Mouse (Mus musculus) layer of hippocampus, adult 11-12 months (tissue): ENCODE data around the gene 9230112D13Rik.
A peak's percentile ranks its signal among the peaks of the same experiment; 100 is the strongest.

ENCODE experiments used
- DNase-seq: peaks from one replicate; pipeline ENCODE4 v3.0.0; 2022; ENCODE audit warnings: low spot score

The 9230112D13Rik gene

DNA sequence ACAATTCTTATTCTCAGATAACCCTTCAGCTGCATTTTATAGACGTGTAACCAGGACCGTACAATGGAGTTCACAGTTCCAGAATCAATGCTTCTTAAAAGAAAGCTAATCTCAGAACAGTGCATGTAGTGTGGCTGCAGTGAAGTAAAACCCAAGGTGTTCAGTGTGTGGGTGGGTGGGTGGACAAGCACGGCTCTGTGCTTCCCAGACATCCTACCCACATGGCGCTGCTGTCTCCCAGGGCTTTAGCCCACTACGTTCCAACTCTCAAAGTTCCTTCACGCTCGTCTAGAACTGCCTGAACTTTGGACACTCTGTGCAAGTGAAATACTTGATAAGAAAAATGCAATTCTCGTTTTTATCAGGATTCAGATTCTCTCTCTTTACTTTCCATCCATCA lies at the start of gene 9230112D13Rik:
Gene 9230112D13Rik, minus strand, starts transcription at position 101 of the 400 bp plus-strand sequence.
- no peak for DNase-seq

DNA sequence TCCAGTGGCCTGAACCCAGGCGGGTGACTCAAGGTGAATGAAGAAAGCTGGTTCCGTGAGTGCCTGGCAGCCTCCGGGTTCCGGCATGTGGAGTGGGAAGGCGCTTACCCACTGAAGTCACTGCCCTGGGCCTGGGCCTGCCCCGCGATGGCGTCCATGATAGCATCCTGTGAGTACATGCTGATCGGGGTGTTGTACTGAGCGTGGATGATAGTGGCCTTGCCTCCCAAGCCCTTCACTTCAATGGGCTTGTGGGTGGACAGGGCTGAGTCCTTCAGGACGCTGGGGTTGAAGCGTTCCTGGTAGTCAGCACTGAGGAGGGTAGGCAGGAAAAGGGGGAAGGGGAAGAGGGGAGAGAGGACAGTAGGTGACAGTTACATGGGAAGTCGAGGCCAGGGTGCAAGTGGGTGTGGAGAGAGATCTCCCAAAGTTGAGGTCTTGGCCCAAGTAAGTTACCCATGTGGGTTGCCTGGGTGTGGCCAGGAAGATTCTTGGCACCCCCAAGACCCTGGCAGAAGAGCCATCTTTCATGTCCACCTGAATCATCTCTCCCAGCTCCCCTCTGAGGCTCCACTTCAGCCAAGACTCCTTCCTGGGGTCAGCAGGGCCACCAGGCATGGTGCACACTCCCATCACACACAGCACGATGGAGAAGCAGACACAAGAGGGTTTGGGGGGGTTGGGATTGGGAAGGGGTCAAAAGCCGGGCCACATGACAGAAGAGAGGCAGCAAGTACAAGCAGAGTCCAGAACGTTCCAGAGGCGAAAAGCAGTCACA lies 49.2 kb upstream of the 9230112D13Rik start:
- no peak for DNase-seq

DNA sequence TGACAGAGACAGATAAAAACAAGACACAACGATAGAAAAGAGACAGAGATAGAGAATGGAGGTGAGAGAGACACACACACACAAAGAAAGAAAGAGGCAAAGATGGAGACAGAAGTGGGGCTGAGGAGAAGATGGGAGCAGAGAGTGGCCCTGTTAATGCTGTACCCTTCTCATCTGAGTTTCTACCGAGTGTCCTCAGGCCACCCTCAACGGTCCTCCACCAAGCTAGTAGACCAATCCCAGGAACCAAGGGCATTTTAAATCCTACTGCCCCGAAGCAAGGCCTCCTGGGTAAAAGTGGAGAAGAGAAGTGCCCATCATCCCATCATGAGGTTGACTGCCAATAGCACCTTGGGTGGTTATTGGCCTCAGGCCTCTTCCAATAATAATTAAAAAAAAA lies 48.3 kb upstream of the 9230112D13Rik start:
- no peak for DNase-seq

DNA sequence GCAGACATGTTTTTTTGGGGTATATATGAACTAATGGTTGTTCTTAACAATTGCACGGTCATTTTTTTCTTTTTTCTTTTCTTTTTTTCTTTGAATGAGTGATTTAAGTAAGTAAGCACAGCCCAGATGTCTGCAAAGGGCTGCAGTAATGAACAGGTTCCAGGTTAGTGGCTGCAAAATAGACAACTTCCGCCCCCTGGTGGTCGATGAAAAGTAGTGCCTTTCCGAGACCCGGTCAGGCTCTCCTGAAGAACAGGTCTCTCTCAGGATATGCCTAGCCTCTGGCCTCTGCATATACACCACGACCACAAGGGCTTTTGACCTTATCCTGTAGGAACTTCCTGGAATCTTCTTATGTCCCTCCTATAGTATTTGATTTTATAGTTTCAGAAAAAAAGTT lies 47.7 kb upstream of the 9230112D13Rik start:
- DNase-seq: peak; percentile 58

DNA sequence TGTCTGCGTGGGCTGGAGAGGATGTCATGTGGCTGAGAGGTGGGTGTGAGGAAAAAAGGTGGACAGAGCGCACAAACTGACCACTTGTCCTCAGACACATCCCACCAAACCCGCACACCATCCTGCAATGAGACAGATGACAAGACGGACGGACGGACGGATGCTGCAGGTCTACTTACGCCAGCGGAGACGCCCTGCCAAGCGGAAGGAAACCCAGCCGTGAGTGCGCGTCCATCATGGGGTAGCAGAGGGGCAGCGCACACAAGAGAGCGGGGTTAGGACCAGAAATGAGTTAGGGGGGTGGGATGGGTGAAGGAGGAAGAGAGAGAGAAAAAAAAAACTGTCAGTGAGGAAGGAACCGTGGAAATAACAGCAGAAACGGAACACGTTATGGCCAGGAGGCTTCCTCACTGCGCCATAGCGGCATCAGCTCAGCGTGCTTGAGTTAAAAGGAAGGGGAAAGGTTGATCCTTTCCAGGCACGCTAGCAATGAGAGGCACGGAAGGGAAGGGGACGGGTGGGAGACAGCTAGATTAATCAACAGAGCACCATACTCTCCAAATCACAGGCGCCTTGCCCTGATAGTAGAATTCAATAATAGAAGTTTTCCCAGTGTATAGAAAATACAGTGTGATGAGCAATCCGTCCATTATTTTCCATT lies 47.1 kb upstream of the 9230112D13Rik start:
- no peak for DNase-seq

DNA sequence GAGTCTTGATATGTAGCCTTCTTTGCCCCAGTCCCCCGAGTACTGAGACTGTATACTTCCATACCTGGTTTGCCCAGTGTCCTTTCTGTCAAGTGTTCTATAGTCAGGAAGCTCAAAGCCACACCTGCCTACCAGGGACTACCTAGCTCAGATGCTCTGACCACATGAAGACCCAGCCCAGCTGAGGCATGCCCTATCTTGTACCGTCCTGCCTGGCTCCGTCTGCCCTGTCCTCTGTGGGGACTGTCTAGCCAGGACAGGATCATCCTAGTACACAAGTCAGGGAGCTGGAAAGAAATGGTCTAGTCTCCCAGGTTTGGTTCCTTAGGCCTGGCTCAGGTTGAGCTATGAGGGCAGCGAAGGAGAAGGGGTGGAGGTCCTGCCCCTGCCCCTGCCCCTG lies 46.0 kb upstream of the 9230112D13Rik start:
- no peak for DNase-seq

DNA sequence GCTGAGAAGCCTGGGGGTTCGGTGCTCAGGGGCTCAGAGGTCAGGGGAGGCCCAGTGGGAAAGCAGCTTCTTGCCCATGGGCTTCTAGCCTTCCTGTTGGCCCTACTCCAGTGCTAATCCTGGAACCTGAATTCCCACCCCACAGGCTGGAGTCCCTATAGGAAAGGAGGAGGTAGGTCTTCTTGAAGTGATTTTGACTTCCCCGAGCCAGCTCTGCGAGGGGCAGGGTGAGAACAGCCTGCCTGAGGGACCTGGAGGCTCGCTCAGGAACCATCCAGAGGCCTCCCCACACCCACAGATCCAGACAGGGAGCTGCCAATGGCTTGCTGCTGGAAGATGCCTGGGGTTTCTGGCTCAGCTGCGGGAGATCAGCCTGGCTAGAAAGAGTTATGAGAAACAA lies 45.1 kb upstream of the 9230112D13Rik start:
- DNase-seq: no peak

DNA sequence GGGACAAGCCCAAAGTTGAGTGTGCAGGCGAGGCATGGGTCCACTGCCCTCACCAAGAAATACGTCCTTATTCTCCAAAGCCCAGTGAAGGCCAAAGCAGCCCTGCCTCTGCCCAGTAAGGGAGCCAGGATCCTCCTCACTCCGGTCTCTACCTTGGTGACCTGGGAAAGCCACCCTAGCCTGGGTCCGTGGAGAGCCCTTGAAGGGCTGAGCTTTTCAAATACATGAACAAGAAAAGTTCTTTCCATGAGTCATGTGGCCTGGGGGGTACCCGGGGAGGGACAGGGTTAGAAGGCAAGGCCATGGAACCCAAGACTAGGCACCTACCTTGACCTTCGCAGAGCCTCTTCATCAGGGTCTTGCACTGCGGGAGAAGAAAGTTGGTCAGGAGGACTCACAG lies 43.9 kb upstream of the 9230112D13Rik start:
- no peak for DNase-seq

DNA sequence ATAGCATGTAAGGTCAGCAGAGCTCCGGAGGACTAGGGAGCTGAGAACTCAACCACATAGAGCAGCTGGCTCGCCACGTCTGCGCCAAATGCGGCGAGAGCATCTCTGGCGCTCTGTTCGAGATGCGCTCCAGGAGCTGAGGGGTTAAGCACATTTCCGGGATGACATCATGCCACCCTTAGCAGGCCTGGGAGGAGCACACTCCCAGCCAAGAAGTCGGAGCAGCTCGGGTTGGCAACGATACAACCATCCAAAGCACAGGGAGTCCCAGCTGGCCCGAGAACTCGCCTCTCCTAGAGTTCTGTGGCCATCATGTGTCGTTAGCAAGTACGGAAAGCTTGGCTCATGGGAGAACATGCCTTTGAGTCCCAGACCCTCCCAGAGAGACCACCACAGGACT lies 43.1 kb upstream of the 9230112D13Rik start:
- no peak for DNase-seq

DNA sequence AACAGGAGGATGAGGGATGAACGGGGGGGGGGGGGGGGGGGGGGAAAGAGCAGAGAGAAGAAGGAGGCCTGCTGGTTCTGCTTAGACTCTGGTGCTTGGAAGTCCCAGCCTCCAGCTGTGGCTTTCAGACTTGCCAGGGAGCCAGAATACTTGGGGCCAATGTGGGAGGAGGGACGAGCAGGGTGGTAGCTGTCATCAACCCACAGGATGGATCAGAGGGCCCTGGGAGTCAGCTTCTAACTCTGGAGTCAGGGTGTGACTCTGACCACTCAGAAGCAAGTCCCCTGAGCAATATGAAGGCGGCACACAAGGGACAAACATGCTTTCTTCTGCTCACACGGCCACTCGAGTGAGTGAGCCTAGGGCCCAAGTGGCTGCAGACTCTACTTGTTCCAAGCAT lies 42.0 kb upstream of the 9230112D13Rik start:
- no peak for DNase-seq

DNA sequence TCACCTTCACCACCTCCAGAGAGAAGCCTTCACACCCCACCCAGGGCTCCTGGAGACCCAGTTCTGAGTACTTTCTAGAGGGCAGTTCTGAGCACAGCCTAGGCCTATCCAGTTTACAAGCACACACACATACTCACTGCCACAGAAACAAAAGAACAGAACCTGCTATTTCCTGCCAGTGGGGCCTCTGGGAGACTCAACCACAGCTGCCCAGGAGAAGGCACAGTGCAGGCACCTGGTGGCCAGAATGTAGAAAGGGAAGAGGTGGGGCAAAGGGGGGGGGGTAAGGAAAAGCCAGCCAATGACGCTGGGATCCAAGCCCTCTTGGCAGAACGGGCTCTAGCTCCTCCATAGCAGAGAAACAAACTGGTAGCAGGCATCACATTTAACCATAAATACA lies 39.8 kb upstream of the 9230112D13Rik start:
- DNase-seq: no peak

DNA sequence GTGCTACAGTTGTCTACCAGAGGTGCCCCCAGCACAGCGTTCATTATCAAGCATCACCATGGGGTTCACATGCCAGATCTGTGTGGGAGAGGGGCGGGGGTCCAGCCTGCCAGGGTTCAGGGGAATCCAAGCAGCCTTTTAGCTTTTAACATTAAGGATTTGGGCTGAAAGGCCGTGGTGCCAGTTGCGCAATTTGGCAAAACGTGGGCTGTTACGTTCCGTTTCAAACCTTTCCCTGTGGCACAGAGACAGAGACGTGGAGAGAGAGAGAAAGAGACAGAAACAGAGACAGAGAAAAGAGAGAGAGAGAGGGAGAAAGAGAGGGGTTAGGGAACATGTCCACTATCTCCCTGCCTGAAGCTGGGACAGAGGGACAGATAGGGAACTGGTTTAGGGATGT lies 39.0 kb upstream of the 9230112D13Rik start:
- no peak for DNase-seq

DNA sequence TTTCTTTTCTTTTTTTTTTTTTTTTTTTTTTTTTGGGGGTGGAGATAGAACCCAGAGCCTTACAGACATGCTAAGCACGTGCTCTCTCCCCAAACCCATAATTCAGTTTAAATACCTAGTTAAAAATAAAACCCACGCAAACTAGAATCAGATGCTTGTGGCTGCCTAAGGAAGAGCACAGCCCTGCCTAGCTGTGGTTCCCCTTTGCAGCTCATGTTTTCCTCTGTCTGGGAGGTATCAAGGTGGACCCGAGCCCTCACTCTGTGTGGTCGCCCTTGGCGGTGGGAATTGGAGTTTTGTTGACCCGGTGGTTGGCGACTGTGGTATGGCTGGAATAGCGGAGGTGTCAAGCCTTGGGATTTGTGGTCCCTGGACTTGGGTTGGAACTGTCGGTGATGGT lies 36.3 kb upstream of the 9230112D13Rik start:
- no peak for DNase-seq

DNA sequence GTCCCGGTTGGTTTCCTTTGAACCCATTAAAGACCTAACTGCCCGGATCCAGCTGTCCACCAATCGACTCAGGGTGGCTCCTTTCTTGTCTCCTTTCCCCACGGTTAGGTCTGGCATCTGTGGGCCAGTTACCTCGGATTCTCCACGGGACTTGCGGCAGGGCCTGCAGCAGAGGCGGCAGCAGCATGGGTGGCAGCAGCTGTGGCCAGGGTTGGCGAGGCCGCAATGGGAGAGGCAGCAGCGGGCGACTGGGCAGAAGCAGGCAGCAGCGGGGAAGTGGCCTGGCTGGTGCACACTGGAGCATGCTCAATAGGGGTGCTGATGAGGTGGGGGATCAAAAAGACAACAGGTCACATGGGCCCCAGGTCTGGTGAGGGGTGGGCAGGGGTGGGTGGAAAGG lies 32.6 kb upstream of the 9230112D13Rik start:
- DNase-seq: no peak

DNA sequence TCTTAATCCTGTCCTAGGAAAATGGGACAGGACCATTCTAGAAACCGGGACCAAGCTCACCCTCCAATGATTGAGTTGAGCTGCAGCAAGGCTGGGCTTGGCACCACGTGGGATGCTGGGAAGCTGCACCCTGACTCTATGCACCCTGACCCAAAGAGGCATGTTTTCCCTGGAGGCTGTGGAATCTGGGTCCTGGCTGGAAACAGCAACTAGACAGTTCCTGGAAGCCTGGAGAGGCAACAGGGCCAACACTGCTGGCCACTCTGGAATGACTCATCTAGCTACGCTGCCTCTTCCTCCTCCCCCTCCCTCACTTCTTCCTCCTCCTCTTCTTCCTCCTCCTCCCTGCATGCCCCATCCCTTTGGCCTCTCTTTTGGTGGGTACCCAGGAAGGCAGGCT lies 31.4 kb upstream of the 9230112D13Rik start:
- DNase-seq: no peak

DNA sequence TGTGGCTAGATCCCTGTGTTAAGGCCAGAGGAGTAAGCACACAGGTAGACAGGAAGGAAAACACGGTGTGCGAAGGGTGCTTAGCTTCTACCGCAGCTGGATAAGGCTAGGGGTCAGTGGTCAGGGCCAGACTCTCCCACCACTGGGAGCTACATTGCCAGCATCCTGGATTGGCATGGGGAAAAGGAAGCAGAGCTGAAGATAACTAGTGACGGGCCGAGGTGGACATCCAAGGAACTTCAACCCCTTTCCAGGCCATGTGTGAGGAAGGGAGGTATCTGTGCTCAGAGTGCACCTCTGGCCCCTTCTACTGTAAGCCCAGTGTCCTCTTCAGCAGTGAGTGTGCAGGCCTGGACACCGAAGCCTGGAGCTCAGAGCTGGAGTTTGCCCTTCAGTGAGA lies 30.9 kb upstream of the 9230112D13Rik start:
- DNase-seq: no peak

DNA sequence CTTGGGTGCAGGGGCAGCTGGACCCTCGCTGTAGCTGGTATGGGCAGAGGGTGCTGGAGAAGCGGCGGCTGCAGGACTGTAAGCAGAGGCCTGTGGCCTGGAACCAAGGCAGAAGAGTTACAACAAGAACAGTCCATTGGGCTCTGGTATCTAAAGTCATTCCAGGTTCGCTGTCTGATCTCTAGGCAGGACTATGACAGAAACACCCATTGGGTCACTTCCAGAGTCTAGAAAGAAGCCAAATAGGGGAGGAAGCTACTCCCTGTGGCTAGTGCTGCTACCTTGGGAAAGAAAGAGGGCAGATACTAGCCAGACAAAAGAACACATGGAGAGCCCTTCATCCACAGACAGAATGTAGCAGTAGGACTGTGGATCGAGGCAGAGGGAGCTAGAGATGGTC lies 29.6 kb upstream of the 9230112D13Rik start:
- no peak for DNase-seq

DNA sequence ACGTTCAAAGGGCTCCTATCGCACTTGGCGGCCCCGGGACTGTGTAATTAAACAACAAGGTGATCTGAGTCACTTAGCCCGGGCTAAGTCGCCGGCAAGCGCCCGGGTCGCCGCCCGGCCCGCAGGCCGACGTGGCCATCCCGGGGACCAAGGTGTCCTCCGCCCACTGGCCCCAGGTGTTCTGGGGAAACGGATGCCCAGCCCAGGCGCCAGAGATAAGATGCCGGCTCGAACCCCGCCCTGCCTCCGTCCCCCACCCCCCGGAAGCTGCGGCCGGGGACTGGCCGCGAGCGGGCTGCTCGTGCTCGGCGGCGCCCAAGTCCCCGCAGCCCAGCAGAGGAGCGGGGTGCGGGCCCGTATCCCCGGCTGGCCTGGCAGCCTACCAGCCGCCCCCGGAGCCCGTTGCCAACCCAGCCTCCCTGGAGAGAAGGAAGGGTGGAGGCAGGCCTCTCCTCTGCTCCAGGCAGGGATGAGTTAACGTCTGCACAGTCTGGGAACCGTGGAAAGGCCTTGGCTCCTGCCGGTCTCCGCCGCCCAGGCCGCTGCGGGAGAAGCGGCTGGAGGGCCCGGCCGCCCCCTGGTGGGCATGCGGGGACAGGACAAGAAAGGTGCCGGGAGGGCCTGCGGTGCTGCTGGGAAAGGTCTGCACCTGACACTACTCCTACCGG lies 26.5 kb upstream of the 9230112D13Rik start:
- peak; percentile 76 for DNase-seq

DNA sequence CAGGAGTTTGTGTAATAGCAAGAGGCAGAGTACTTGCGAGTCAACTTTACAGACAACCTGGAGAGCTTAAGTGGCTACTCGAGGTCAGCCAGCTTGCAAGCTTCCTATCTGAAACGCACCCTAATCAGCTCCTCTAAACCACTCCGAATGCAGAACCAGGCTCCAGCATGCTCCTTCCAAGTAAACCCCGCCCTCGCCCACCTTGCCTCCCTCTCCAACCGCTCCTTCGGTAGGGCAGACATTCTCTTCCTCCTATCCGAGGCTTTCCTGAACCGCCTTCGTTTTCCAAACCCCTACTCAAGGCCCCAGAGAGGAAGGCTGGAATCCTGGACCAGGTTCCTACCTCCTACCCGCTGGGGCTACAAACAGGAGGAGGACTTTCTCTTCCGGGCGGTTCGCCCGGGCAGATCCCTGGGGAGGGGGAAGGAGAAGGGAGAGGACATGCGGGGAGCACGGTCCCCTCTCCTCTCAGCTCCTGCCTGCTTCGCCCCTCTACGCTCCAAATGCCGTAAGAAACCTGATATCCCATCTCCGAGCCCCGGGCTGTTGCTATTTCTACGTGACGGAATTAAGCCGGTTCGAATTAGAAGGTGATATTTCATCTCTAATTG lies 25.9 kb upstream of the 9230112D13Rik start:
- peak; percentile 37 for DNase-seq

DNA sequence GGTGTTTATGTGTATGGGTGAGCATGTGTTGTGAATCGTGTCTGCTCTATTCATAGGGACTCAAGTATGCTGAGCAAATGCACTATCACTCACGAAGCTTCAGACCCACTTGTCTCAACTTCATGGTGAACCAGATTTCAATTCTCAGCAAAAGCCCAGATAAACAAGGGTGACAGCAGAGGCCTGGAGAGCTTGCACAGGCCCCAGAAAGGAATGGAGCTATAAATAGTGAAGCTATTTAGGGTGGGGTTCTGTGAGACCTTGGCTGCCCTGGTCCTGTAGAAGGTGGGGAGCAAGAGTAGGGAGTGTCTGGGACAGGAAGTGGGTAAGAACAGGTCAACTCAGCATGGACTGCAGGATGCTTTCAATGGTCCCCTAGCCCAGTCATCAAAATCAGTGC lies 21.9 kb upstream of the 9230112D13Rik start:
- DNase-seq: no peak

DNA sequence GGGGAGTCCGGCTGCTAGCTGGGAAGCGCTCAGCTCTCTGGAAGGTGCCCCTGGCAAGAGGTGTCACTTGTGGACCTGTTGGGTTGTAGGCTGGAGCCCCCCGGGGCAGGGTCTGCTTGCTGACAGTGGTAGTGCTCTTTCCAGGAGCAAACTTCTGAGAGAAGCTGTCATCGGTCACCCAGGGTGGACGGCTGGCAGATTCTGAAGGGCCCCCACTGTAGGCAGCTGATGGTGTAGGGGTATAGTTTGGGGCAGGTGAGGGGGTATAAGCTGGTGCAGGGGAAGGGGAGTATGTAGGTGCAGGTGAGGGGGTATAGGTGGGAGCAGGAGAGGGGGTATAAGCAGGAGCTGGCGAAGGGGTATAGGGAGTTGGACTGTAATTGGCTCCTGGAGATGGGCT lies 21.4 kb upstream of the 9230112D13Rik start:
- DNase-seq: no peak

DNA sequence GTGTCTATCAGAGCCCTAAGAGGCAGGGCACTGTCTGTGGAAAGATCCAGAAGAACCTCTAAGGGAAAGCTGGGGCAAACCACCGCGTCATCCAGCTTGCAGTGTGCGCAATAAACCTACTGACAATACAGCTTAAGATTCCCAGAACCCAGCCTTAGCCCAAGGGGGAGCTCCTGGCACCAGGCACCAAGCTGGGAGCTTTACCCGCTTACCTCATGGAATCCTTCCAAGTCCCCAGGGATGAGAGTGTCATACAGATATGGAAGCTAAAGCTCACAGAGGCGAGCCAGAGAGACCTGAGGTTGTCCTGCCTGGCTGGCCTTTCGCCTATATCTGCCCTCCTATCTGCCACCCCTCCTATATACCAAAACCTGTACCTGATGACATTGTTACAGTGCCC lies 21.0 kb upstream of the 9230112D13Rik start:
- no peak for DNase-seq

DNA sequence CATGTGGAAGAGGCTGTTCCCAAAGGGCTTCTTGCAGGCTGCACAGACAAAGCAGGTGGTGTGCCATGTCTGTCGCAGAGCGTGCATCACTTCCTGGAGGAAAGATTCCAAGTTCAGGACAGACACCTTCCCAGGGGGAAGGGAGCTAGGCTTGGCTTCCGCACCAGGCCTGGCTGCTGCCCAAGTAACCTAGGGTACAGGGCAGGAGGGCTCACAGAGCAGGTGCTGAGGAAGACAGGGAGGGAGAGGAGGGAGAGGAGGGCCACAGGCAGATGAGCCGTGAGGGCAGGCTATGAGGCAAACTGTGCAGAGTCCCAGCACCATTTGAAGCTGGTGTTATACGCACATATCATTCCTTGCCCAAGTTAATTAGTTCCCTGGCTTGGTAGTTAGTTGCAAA lies 19.3 kb upstream of the 9230112D13Rik start:
- DNase-seq: no peak
